Mouse (Mus musculus): ENCODE measurements at regions not wholly inside any gene's neighbourhood (a gene's known extent, or its start where the extent isn't known, plus 50 kb on each side); places are given as distances from the start of the nearest gene placed in this dataset.

GRCm38 (mm10) chr1:92338589-92338988, 135.1 kb downstream of the Ndufa10 start:
- no peak for DNase-seq

GRCm38 (mm10) chr1:92337450-92337849, 136.2 kb downstream of the Ndufa10 start:
- no peak for DNase-seq

- peak in 1 of 2 experiments; percentile 16 for DNase-seq
Observed at GRCm38 (mm10) chr1:92332248-92332584, 136.7 kb upstream of the Hdac4 start.

DNA sequence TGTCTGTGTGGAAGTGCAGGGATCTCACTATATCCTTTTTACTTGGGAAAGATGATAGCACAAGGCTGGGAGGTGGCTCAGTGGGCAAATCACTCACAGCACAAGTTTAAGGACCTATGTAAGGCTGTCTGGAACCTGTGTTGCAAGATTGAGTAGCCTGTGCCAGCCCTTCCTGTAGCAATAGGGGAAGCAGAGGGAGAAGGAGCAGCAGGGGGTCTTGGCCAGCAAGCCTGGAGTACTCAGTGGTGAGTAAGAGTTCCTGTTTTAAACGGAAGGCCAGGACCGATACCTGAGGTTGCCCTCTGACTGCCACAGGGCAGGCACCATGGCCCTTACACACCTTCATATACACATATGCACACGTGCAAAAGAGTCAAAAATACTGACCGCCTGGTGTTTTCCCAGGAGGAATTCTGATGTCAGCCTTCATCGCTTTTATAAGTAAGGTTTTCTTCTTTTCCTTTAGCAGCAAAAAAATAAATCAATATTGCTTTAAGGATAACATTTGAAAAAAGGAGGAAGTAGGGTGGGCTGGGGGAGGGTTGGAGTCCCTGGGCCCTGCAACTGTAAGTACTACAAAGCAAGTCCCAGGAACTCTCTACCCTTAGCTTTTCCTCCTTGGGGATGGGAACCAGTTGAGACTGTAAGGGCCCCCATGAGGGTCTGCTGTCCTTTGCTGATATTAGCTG, 136.2 kb upstream of the Hdac4 start:
- DNase-seq = peak; percentile 13 to 18

DNA sequence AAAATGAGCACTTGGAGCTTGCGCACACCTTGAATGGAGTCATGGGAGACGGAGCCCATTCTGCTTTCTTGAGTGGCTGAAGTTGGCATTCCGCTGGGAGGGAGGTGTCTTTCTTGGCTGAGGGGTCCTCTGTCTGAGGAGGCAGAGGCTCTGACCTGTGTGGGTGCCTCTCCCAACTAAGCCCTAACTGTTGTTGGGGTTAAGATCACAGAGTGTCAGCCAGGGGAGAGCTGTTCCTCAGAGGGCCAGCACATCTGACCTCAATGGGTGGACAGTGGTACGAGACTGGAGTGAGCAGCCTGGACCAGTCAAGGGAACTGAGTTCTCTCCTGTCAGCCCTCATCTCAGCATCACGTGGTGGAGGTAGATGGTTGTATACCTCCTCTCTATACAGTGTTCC, 134.7 kb upstream of the Hdac4 start:
- DNase-seq = no peak

GRCm38 (mm10) chr1:92329491-92329890, 134.0 kb upstream of the Hdac4 start:
- DNase-seq = peak in 1 of 2 experiments; percentile 19

DNA sequence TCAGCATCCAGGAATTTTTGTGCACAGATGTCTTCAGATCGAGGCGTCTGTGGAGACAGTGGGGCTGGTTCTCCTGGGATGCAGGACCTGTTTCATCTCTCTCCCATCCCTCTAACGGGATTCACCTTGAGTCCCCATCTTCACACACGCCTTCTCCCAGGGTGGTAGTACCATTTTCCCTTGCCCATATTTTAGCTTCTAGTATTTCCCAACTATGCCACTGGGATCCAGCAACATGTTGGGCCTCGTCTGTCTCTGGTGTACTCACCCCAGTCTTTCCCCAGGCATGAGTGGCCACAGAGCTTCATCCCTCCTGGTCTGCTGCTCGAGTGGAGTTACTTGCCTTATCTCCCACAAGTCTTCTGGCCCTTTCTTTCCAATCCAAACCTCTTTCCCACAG, 131.6 kb upstream of the Hdac4 start:
- DNase-seq = no peak

- no peak for DNase-seq
Observed at GRCm38 (mm10) chr1:92325281-92325680, 129.8 kb upstream of the Hdac4 start.

- no peak for DNase-seq
Observed at GRCm38 (mm10) chr1:92324091-92324950, 128.8 kb upstream of the Hdac4 start.

- DNase-seq = no peak
Observed at GRCm38 (mm10) chr1:92317131-92317530, 121.6 kb upstream of the Hdac4 start.

DNA sequence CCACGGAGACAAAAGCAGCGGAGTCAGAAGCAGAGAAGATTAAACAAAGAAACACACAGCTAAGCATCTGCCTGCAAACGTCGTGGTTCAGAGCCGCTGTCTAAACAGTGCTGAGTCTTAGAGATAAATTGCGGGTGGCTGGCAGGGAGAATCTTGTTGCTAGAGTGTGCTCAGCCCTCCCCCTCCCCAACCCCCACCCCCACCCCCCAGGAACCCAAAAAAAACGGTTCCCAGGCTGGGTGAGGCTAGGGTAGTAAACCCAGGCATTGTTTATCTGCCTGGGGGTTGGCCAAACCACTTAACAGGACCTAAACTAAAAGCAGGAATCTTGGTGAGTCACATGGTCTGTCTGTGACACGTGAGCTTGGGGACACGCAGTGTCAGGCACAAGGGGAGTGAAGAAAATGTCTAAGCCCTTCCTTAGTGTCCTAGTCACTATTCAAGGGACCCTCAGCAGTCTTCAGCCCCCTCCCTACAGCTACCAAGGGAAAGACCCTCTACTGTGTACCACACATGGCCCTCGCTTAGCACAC, 120.8 kb upstream of the Hdac4 start:
- no peak for DNase-seq

GRCm38 (mm10) chr1:92313001-92313597, 117.6 kb upstream of the Hdac4 start:
- DNase-seq = no peak

DNA sequence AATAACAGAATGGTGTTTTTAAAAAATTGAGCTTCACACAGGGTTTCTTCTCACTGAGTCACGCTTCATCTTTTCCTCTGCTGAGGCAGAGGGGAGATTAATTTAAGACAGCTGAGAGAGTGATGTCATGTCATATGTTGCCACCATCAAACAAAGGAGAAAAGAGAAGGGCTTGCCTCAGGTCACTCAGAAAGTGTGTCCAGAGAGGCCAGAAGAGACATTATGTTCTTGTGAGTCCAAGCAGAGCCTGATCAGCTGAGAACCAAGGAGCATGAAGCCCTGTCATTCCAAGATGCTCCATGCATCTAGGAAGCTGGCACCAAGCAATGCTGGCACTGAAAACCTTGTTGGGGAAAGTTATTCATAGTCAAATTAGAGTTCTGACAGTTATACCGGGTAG, 114.4 kb upstream of the Hdac4 start:
- DNase-seq = peak in 1 of 2 experiments; percentile 3

DNA sequence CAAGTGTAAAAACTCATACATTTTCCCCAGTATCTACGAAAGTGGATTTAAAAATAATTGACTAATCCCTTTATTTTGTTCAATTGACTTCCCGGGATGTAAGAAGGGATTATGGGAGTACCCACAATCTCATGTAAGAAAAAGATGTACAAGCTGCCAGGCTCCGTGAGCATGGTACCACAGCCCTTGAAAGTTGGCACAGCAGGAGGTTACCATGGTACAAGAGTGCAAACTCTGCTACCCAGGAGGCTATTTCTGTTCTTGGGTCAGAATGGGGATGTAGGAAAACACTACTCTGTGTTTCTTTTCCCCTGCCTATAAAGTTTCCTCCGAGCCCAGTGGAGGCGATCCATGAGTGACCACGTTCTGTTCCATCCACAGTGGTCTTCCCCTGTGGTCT, 113.9 kb upstream of the Hdac4 start:
- DNase-seq = no peak

DNA sequence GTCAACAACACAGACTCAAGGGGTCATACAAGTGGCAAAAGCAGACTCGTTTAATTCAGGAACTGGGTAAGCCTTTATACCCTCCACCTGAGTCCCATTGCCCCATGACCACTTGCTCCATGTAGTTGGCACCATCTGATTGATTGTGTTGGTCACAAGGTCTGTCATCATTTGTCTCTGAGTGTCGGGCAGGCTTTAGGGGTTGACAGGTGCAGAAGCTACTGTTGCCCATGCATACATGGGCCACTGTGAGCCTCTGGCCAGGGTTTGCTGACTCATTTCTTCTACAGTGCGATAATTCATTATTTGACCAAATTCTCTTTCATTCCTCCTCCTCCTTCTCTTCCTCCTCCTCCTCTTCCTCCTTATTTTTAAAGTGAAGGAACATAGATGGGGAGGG, 113.0 kb upstream of the Hdac4 start:
- no peak for DNase-seq

GRCm38 (mm10) chr1:92306042-92306441, 110.5 kb upstream of the Hdac4 start:
- no peak for DNase-seq

- no peak for DNase-seq
Observed at GRCm38 (mm10) chr1:92299041-92299440, 103.5 kb upstream of the Hdac4 start.

- no peak for DNase-seq
Observed at GRCm38 (mm10) chr1:92292681-92293380, 97.3 kb upstream of the Hdac4 start.

DNA sequence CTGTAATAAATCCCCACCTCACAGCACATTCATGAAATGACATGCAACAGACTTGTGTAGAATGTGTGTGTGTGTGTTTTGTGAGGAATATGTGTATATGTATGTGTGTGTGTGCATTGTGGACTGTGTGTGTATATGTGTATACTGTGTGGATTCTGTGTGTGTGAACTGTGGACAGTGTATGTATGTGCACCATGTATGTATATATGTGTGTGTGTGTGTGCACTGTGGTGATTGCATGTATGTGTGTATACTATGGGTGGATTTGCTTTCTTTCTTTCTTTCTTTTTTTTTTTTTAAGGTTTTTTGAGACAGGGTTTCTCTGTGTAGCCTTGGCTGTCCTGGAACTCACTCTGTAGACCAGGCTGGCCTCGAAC, 91.5 kb upstream of the Hdac4 start:
- no peak for DNase-seq

- DNase-seq = no peak
Observed at GRCm38 (mm10) chr1:92286013-92286965, 90.8 kb upstream of the Hdac4 start.

DNA sequence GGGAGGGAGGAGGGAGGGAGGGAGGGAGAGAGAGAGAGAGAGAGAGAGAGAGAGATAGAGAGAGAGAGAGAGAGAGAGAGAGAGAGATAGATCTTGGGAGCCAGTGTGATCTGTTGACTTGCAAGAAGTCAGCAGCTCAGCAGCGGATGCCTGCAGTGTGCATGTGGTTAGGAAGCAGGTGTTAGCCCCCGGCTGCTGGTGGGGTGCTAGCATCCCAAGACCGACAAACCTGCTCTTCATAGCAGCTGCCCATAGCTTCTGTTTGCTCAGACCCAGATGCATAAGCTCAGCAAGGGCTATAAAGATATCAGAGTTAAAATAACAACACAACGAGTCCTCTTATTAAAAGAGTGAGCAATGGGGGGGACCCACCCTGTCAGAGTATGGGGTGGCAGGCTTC, 88.7 kb upstream of the Hdac4 start:
- DNase-seq = no peak

DNA sequence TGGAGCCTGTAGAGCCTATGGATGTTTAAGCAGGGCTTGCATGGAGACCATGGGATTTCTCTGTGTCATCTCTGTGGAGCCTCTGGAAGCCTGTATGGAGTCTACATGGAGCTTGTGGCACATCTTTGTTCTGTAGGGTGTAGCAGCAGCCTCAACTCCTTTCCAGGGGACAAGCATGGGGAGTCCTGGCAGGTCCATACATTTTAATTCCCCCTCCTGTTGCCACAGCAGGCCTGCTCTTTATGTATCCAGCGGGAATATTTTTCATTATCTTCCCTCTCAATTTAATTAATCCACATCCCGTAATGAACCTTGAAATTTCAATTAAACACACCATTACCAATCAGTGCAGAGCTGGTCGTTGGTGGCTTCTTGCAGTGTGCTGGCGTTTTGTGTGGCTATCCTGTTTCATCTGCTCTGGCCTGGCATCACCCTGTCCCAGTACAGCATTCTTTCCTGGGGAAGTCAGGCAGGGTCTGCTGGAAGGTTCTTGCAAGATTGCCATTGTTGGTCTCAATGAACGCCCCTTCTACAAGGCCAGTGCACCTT, 81.8 kb upstream of the Hdac4 start:
- DNase-seq = no peak

All from lung, postnatal 4 days (tissue).